Mouse (Mus musculus) erythroblast, embryonic 14.5 days (primary cell): ENCODE measurements around the gene Mapk1.

Source experiments
- GATA1 ChIP-seq: IDR thresholded peaks from 2 replicates; pipeline ENCODE4 v1.6.1; 2012; ENCODE audit warnings: low read length, inconsistent platforms, mixed read lengths
- TAL1 ChIP-seq: IDR thresholded peaks from 3 replicates; pipeline ENCODE4 v1.6.1; 2012; ENCODE audit warnings: low read length, inconsistent platforms, mixed read lengths

DNA sequence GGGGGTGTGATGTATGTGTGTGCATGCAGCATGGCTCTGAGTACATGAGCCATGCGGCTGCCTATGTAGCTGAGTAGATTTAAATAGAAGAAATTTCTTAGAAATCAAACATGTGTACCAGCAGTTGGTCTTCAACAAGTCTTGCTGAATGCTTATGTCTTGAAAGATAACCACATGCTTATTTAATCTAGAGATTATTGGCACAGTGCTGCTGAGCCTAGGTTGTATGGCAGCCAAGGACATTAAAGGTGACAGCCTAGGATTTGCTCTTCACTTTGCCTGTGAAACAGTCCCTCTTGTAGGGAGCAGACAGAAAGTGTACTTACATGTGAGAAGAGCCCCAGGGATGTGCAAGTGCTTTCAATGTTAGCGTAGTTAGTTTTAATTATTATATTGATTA lies 42.1 kb upstream of the Mapk1 start:
- TF ChIP-seq TAL1 (no peak), GATA1 (no peak)
